In genomic region chr3:116737326-116737731, GRCm38 (mm10) we compare ENCODE assay signal across 13 mouse cellular contexts. TPM values are rescaled to one million over a fixed set of nuclear protein-coding genes. Genes with fewer than 3 reads are reported as not detected.
A peak's percentile ranks its signal among the peaks of the same experiment; 100 is the strongest.
DNase-seq lines count a peak whose midpoint lies in the region; ATAC-seq and TF ChIP-seq lines count a peak whose summit lies in the region.
"Had no signal": no experiment of that assay in that cellular context is flagged by ENCODE, and none has a peak within 500 bp of the region (broad histone marks: within the 10 kb centered on the region; RNA-seq: fewer than 3 reads in every experiment).

No protein-coding gene starts in this region.

- peaks cover 2% of the 10 kb centered on the region; the same call in 1 of the 2 replicates for H3K4me1 ChIP-seq in liver, postnatal 0 days (ENCODE audit: insufficient read depth)
- no peaks in the 10 kb centered on the region for H3K4me1 ChIP-seq in thymus, adult 2 months (replicated peaks; ENCODE audit: control insufficient read depth, insufficient read depth, low read length)
- no peaks in the 10 kb centered on the region for H3K4me1 ChIP-seq in forebrain, embryonic 12.5 days
- H3K4me1 ChIP-seq: embryonic facial prominence, embryonic 15.5 days; midbrain, embryonic 10.5 days had no signal

- no peak overlapping the region for H3K9ac ChIP-seq in liver, postnatal 0 days (replicated peaks)
- H3K9ac ChIP-seq in forebrain, embryonic 12.5 days: no peak overlapping the region
- H3K9ac ChIP-seq: embryonic facial prominence, embryonic 15.5 days had no signal

- H3K27ac ChIP-seq in liver, postnatal 0 days (ENCODE audit: low read depth): peak overlapping the region; percentile 41; the same call in 1 of the 2 replicates
- no peak overlapping the region for H3K27ac ChIP-seq in thymus, adult 2 months (ENCODE audit: control insufficient read depth, insufficient read depth, low read length)
- H3K27ac ChIP-seq in forebrain, embryonic 12.5 days: no peak overlapping the region
- H3K27ac ChIP-seq: embryonic facial prominence, embryonic 15.5 days; midbrain, embryonic 10.5 days had no signal

- TF ChIP-seq CTCF in liver, postnatal 0 days (IDR thresholded peaks at IDR 0.05; ENCODE audit: low read depth): peak; percentile 27
- no peak for TF ChIP-seq CTCF in thymus, adult 2 months (IDR thresholded peaks at IDR 0.05; ENCODE audit: borderline replicate concordance, control insufficient read depth, extremely low read depth, insufficient read depth, low read length, poor library complexity)

- no peak overlapping the region for H3K4me2 ChIP-seq in liver, postnatal 0 days (ENCODE audit: low read depth, low read length)
- H3K4me2 ChIP-seq in forebrain, embryonic 12.5 days: no peak overlapping the region
- H3K4me2 ChIP-seq: embryonic facial prominence, embryonic 15.5 days had no signal

- no peaks in the 10 kb centered on the region for H3K36me3 ChIP-seq in liver, postnatal 0 days (replicated peaks; ENCODE audit: insufficient read depth, low read length)
- no peaks in the 10 kb centered on the region for H3K36me3 ChIP-seq in thymus, adult 2 months (ENCODE audit: control insufficient read depth, insufficient read depth, low read length)
- H3K36me3 ChIP-seq in forebrain, embryonic 12.5 days (replicated peaks): no peaks in the 10 kb centered on the region
- H3K36me3 ChIP-seq: embryonic facial prominence, embryonic 15.5 days; midbrain, embryonic 10.5 days had no signal

- peak; percentile 49; the same call in 1 of the 2 replicates for TF ChIP-seq EP300 in liver, postnatal 0 days (IDR thresholded peaks at IDR 0.05; ENCODE audit: low read depth)

- H3K27me3 ChIP-seq in liver, postnatal 0 days (ENCODE audit: insufficient read depth, low read length): no peaks in the 10 kb centered on the region
- no peaks in the 10 kb centered on the region for H3K27me3 ChIP-seq in thymus, adult 2 months (ENCODE audit: control insufficient read depth, insufficient read depth, low read length)
- no peaks in the 10 kb centered on the region for H3K27me3 ChIP-seq in forebrain, embryonic 12.5 days
- H3K27me3 ChIP-seq: embryonic facial prominence, embryonic 15.5 days had no signal

- 49% methylated on average over 8 of the region's 8 CpGs for WGBS in liver, postnatal 0 days (ENCODE audit: insufficient replicate concordance)
- 83% methylated on average over 8 of the region's 8 CpGs for WGBS in thymus, adult 2 months
- 80% methylated on average over 8 of the region's 8 CpGs for whole genome bisulfite sequencing in forebrain, embryonic 12.5 days

- TF ChIP-seq POLR2A in thymus, adult 2 months (IDR thresholded peaks at IDR 0.05; ENCODE audit: control insufficient read depth, extremely low read depth, insufficient read depth, low read length, poor library complexity): no peak

- DNase-seq in heart, adult 11 months: peak; percentile 83
- DNase-seq in heart, postnatal 4 days: no peak
- peak; percentile 71 for DNase-seq in 416B (ENCODE audit: low read depth)
- peak; percentile 70 for DNase-seq in adrenal gland, postnatal 10 days
- peak; percentile 84 for DNase-seq in liver, postnatal 0 days
- DNase-seq in thymus, adult 2 months: no peak
- DNase-seq in spleen, postnatal 14 days (ENCODE audit: low spot score in 2 of 2): no peak

- H3K9me3 ChIP-seq in liver, postnatal 0 days (ENCODE audit: low read length): peaks cover 2% of the 10 kb centered on the region; the same call in 1 of the 2 replicates
- H3K9me3 ChIP-seq in forebrain, embryonic 12.5 days: no peaks in the 10 kb centered on the region
- H3K9me3 ChIP-seq: embryonic facial prominence, embryonic 15.5 days; midbrain, embryonic 10.5 days had no signal

- H3K4me3 ChIP-seq in liver, postnatal 0 days (ENCODE audit: low read depth, low read length): no peak overlapping the region
- no peak overlapping the region for H3K4me3 ChIP-seq in thymus, adult 2 months (ENCODE audit: control insufficient read depth, insufficient read depth, low read length)
- H3K4me3 ChIP-seq in forebrain, embryonic 12.5 days (replicated peaks): no peak overlapping the region
- H3K4me3 ChIP-seq: embryonic facial prominence, embryonic 15.5 days; midbrain, embryonic 10.5 days had no signal

- peak; percentile 97 for ATAC-seq in liver, postnatal 0 days
- ATAC-seq in forebrain, embryonic 12.5 days (ENCODE audit: low FRiP score): no peak

RNA-seq across cellular contexts. Expression of gene Slc35a3, which starts 24.7 kb away (rescaled TPM):
- total RNA-seq in heart, postnatal 4 days (2021): 10 to 100 TPM; 23.7 to 25.8 TPM
- 10 to 100 TPM; 28.4 to 28.9 TPM for total RNA-seq in adrenal gland, postnatal 10 days (2021)
- polyA plus RNA-seq in liver, postnatal 0 days (2015; fragmentation: Nextera tagmentation; extraction: Ambion mirVana): 6.0 and 7.5 TPM in 2 replicates
- polyA plus RNA-seq in thymus, adult 2 months (2012; rRNA removed): 6.8 and 11.1 TPM in 2 replicates
- 8.0 and 10.2 TPM in 2 replicates for polyA plus RNA-seq in forebrain, embryonic 12.5 days (2016; fragmentation: Nextera tagmentation; extraction: Ambion mirVana)

RNA-seq across cellular contexts. Expression of gene Gm43191, which starts 56.3 kb away (rescaled TPM):
- 1 to 10 TPM in 1 of 2 experiments, not detected in 1; 1.8 TPM for total RNA-seq in heart, postnatal 4 days (2021)
- not detected for total RNA-seq in adrenal gland, postnatal 10 days (2021)
- polyA plus RNA-seq in liver, postnatal 0 days (2015; fragmentation: Nextera tagmentation; extraction: Ambion mirVana): not detected in 2 replicates
- not detected in 2 replicates for polyA plus RNA-seq in thymus, adult 2 months (2012; rRNA removed)
- 0.81 TPM in 1 of 2 replicates, not detected in the other for polyA plus RNA-seq in forebrain, embryonic 12.5 days (2016; fragmentation: Nextera tagmentation; extraction: Ambion mirVana)
- total RNA-seq: layer of hippocampus, postnatal 10 days had no signal
- polyA plus RNA-seq: embryonic facial prominence, embryonic 15.5 days; heart, embryonic 16.5 days; midbrain, embryonic 10.5 days; stomach, embryonic 14.5 days had no signal

Comparison
In these comparisons a context has a peak if more than half of its experiments do, and no peak if none do; other contexts are left out.
1. DNase-seq: peak in heart, adult 11 months (single experiment), 416B (single experiment), adrenal gland, postnatal 10 days (single experiment) and liver, postnatal 0 days (single experiment); none in heart, postnatal 4 days (single experiment), thymus, adult 2 months (single experiment) and spleen, postnatal 14 days (0 of 2).